Mouse (Mus musculus) bone marrow macrophage, adult 2 months (primary cell): ENCODE results near the gene Hnrnpd.

Source experiments
- CTCF ChIP-seq: IDR thresholded peaks from 2 replicates; pipeline ENCODE4 v1.5.1; 2012; ENCODE audit warnings: low read depth, mild to moderate bottlenecking, low read length, moderate library complexity
- POLR2A ChIP-seq: IDR thresholded peaks from 2 replicates; pipeline ENCODE4 v1.6.1; 2012; ENCODE audit warnings: mild to moderate bottlenecking, low read depth, low read length, borderline replicate concordance

DNA sequence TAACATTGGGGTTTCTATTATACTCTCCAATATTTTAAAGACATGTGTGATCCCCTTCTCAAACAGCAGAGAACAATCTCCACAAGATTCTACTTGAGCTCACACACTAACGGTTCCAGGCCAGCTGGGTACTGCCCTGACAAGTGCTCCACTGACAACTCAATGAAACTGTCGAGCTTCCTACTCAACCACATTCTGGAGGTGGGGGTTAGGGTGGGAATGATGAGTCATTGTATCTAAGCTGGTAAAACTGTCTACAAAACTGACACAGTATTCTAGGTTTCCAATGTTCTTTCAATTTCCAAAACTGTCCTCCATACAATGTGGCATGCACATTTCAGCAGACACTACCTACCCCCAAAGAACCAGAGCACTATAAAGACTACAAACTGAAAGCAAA is 4.8 kb downstream of the Hnrnpd start:
- TF ChIP-seq CTCF (no peak), POLR2A (no peak)
